Mouse (Mus musculus) olfactory bulb, adult 2 months (tissue): Measurements from ENCODE around the gene Kcna10. TPM values are rescaled to one million over a fixed set of nuclear protein-coding genes. Genes with fewer than 3 reads are reported as not detected.

Source experiments
- H3K27ac ChIP-seq: fragments of 200-500 bp; 2 replicates; pipeline ENCODE4 v1.5.1; 2012; ENCODE audit warnings: low read depth, low read length; ENCODE audit not compliant: insufficient read depth
- H3K4me1 ChIP-seq: fragments of 200-500 bp; 2 replicates; pipeline ENCODE4 v1.6.1; 2012; ENCODE audit warnings: low read length; ENCODE audit not compliant: control insufficient read depth, insufficient read depth
- H3K4me3 ChIP-seq: fragments of 200-500 bp; 2 replicates; pipeline ENCODE4 v1.5.1; 2012; ENCODE audit warnings: mild to moderate bottlenecking, low read depth, low read length, moderate library complexity; ENCODE audit not compliant: insufficient read depth
- CTCF ChIP-seq: fragments of 200-500 bp; IDR thresholded peaks from 2 replicates; pipeline ENCODE4 v1.5.1; 2012; ENCODE audit warnings: low read depth, mild to moderate bottlenecking, low read length, moderate library complexity; ENCODE audit not compliant: insufficient read depth
- POLR2A ChIP-seq: fragments of 200-500 bp; IDR thresholded peaks from 2 replicates; pipeline ENCODE4 v1.6.1; 2012; ENCODE audit warnings: mild to moderate bottlenecking, low read depth, low read length, moderate library complexity; ENCODE audit not compliant: insufficient read depth
- WGBS: fragments of 180-500 bp; shearing (Covaris S2); methylation state at CpG from one replicate; pipeline ENCODE4 v1.1.7; 2018; 5-methylcytosine and 5-hydroxymethylcytosine counted together
- polyA plus RNA-seq: library from polyadenylated mRNA; stranded (reverse); fragments of >200 nt; gene quantifications from 2 replicates; pipeline ENCODE4 v1.2.4, GENCODE M21; 2012; ENCODE audit warnings: low replicate concordance; ENCODE audit not compliant: missing spikeins, insufficient read depth, insufficient read length

Kcna10 gene
- polyA plus RNA-seq, 1 experiment: not detected

DNA sequence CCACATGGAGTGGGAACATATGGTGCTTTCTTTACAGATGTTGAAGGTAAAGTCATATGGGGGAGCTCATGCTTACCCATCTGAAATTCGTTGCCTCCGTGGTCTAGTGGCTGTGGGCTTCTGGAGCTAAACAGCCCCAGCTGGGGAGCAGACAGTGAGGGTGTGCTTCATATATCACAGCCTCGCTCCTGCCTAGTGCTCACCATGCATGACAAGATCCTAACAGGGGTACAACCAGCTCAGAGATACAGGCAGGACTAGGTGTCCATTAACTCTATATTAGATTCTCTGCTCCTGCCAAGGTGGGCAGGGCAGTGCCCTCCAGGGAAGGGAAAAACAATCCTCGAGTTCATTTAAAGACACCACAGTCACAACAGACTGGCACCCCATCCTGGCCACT is 48.3 kb downstream of the Kcna10 start:
- Histone ChIP-seq H3K27ac (no peak overlapping the region), H3K4me1 (peaks cover 4% of the 10 kb centered on the region), H3K4me3 (no peak overlapping the region)
- 68% methylated on average over 4 of the region's 4 CpGs for WGBS
- no peak for TF ChIP-seq CTCF

DNA sequence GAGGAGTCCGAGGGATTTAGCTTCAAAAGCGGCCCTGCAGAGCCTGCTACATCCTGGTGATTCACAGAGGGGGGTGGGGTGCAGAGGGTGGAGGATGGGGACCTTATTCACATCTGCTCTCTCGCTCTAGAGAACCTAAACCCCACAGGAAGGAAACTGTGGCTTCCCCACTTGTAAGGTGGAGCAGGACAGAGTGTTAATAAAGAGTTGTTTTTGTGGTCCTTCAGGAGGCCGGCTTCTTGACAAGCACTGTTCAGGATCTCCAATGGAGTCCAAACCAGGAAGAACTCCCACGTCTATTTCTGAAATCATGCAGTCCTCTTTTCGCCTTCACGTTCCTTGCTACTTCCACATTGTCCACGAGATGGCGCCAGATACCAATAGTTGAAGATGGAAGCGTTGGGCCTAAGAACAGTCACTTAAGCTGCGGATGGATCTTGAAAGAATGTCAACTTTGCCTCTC is 50.5 kb downstream of the Kcna10 start:
- TF ChIP-seq POLR2A (no peak), CTCF (no peak)
- 4% methylated on average over 11 of the region's 11 CpGs for WGBS
- peaks cover 4% of the 10 kb centered on the region for H3K4me1 ChIP-seq

DNA sequence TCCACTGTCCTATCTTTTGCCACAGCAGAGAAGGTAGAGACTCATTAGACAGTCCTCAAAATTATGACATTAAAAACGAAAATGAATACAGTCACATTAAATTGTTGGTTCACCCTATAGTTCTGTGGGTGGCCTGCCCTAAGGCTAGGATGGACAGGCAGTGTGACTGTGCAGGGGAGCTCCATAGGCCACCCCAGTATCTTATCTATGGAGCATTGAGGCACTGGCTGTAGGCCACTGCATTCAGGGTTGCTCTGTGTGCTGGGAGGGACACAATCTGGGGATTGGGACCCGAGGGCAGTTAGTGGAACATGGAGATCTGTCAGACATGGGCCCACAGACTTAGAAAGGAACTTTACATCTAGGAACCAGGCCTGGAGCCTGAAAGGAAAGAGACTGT is 51.1 kb downstream of the Kcna10 start:
- Histone ChIP-seq H3K27ac (no peak overlapping the region), H3K4me1 (peaks cover 4% of the 10 kb centered on the region), H3K4me3 (no peak overlapping the region)
- TF ChIP-seq CTCF (no peak), POLR2A (no peak)
- 34% methylated on average over 2 of the region's 2 CpGs for WGBS

More for the DNA sequence above, 50.5 kb downstream of the Kcna10 start:
- no peak overlapping the region for H3K27ac ChIP-seq
- no peak overlapping the region; the same call in 1 of the 2 replicates for H3K4me3 ChIP-seq

DNA sequence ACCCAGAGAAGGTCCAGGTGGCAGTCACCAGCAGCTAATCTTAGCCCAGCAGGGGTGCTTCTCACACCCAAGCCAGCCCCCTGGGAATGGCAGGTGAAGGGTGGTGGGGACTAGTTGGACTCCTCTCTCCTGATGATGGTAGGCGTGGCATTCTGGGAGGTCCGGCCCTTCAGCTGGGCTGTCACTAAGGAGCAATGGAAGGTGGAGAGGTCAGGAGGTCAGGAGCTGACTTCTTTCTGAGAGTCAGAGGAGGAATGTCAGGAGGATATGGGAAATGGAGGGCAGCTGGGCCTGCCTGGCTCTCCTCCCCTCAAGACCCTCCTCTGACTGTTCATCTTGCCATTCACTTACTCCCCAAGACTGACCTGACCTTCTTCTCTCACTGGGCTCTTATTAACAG is 55.2 kb downstream of the Kcna10 start:
- Histone ChIP-seq H3K4me3 (no peak overlapping the region), H3K4me1 (peaks cover 2% of the 10 kb centered on the region), H3K27ac (no peak overlapping the region)
- no peak for TF ChIP-seq CTCF
- no peak for TF ChIP-seq POLR2A
- WGBS: 81% methylated on average over 2 of the region's 2 CpGs

DNA sequence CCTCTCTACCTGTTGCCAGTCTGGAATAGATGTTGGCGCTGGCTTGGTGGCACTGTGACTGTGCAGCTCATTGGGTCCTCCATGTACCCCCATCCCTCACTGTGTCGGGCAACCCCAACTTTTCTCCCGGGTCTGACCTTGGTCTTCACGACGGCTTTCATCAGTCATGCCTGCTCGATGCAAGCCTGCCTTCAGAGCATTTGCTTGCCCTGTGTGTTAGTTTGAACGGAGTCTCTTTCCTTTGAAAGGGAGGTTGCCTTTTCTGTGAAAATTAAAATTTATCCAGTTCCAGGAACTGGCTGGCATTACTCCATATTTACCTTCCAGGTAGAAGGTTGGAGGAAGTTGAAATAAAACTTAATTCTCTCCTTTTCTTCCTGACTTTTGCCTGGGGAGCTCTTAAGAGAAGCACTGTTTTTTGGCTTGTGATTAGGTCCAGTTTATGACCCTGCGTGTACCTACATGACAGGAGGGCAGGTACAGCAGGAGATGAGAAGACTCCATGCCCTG is 55.7 kb downstream of the Kcna10 start:
- no peak for TF ChIP-seq POLR2A
- TF ChIP-seq CTCF: no peak
- WGBS: 93% methylated on average over 8 of the region's 8 CpGs

DNA sequence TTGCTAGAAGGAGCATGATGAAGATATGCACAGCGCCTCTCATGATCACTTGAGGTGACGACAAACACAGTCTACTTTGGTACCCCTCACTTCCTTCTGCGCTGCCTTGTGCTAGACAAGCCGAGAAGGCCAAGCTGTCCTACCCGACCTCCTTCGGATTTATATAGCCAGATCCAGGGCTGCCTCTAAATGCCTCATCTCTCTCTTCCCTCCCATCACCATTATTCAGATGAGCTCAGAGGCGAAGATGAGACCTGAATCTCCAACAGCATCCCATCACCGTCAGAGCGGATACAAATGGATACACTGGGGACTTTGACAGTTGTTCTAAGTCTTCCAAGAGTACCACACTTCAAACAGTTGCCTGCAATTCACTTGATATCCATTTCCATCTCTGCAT is 56.8 kb downstream of the Kcna10 start, which contains the start of gene Prok1:
Gene Prok1, minus strand, starts transcription at position 101 of the 400 bp plus-strand sequence.
- WGBS: 98% methylated on average over 9 of the region's 9 CpGs
- Histone ChIP-seq H3K27ac (no peak within 1 kb of the TSS), H3K4me1 (no peaks in the 10 kb centered on the region), H3K4me3 (no peak within 1 kb of the TSS)
- no peak for TF ChIP-seq POLR2A

More for the DNA sequence above, 55.7 kb downstream of the Kcna10 start:
- H3K4me3 ChIP-seq: no peak overlapping the region
- H3K4me1 ChIP-seq: no peaks in the 10 kb centered on the region
- H3K27ac ChIP-seq: no peak overlapping the region

DNA sequence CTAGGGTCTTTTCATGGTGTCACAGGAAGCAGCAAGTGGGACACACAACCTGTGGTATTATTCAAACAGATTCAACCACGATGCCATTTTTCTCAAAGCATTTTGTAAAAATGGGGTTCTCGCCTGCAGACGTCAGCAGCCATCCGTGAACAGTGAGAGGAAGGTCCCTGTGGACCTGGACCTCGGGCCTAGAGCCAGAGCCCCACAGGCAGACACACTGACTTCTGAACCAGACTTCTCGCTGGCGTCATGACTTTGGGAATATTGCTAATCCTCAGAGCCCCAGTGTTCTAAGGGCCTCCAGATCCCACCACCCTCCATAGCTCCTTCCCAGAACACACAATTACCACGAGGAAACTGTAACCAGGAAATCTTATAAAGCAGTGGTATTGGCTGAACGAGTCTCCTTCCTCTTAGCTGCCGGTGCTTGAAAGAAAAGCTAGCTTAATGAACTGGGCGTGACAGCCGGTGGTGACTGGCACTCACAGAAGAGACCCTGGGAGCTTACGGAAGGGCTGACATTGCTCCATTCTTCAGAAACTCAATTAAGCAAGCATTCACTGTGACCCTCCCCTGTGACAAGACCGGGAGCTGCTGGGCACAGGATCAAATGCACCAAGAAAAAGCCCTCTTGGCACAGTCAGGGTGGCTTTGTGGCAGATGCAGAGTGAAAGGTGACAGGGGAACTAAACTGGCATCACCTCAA is 58.7 kb downstream of the Kcna10 start:
- TF ChIP-seq POLR2A (no peak), CTCF (no peak)
- 33% methylated on average over 14 of the region's 14 CpGs for WGBS
- Histone ChIP-seq H3K4me3 (no peak overlapping the region), H3K4me1 (no peaks in the 10 kb centered on the region), H3K27ac (no peak overlapping the region)

Other genes starting within 250 kb of the Kcna10 start
- gene Kcna3, start 146.9 kb upstream of the Kcna10 start, polyA plus RNA-seq: not detected in 2 replicates
- gene Kcna2, start 81.9 kb upstream of the Kcna10 start, polyA plus RNA-seq: 46.9 and 149 TPM in 2 replicates
- not detected in 2 replicates for gene Cym, start 38.7 kb downstream of the Kcna10 start, polyA plus RNA-seq
- gene A630076J17Rik, start 47.6 kb downstream of the Kcna10 start, polyA plus RNA-seq: not detected in 2 replicates
- not detected in 2 replicates for gene Prok1, start 56.7 kb downstream of the Kcna10 start, polyA plus RNA-seq
- gene Lamtor5, start 95.8 kb downstream of the Kcna10 start, polyA plus RNA-seq: not detected in 2 replicates
- gene Slc16a4, start 108.2 kb downstream of the Kcna10 start, polyA plus RNA-seq: not detected in 2 replicates
- 50.8 TPM in 1 of 2 replicates, not detected in the other for gene Rbm15, start 150.6 kb downstream of the Kcna10 start, polyA plus RNA-seq